Mouse (Mus musculus) lung, embryonic 16.5 days (tissue): Measurements from ENCODE around the gene Prss58. TPM values are rescaled to one million over a fixed set of nuclear protein-coding genes. Genes with fewer than 3 reads are reported as not detected.

ENCODE experiments used
- ATAC-seq: fragments of 200-750 bp; cut with Nextera tagmentation; 2 replicates; pipeline ENCODE4 v1.8.0; 2017; ENCODE audit warnings: low read depth, mild to moderate bottlenecking, moderate library complexity
- H3K27ac ChIP-seq: fragments of 300-500 bp; sonication (generic); 2 replicates; pipeline ENCODE4 v1.5.1; 2014; ENCODE audit warnings: mild to moderate bottlenecking, control low read depth, low read length
- H3K27me3 ChIP-seq: fragments of 300-500 bp; sonication (generic); 2 replicates; pipeline ENCODE4 v1.6.1; 2014; ENCODE audit warnings: low read depth, low read length, mixed read lengths; ENCODE audit not compliant: control insufficient read depth, insufficient read depth
- H3K36me3 ChIP-seq: fragments of 300-500 bp; sonication (generic); 2 replicates; pipeline ENCODE4 v1.6.1; 2014; ENCODE audit warnings: low read length; ENCODE audit not compliant: control insufficient read depth, insufficient read depth
- H3K4me1 ChIP-seq: fragments of 300-500 bp; sonication (generic); replicated peaks from 2 replicates; pipeline ENCODE4 v1.6.1; 2014; ENCODE audit warnings: low read length, mixed read lengths; ENCODE audit not compliant: control insufficient read depth, insufficient read depth
- H3K4me2 ChIP-seq: fragments of 300-500 bp; sonication (generic); 2 replicates; pipeline ENCODE4 v1.6.1; 2014; ENCODE audit warnings: low read depth, low read length, control low read depth
- H3K4me3 ChIP-seq: fragments of 300-500 bp; sonication (generic); 2 replicates; pipeline ENCODE4 v1.5.1; 2014; ENCODE audit warnings: mild to moderate bottlenecking, low read length, control low read depth
- H3K9ac ChIP-seq: fragments of 300-500 bp; sonication (generic); 2 replicates; pipeline ENCODE4 v1.6.1; 2014; ENCODE audit warnings: low read length, control low read depth
- H3K9me3 ChIP-seq: fragments of 300-500 bp; sonication (generic); 2 replicates; pipeline ENCODE4 v1.6.1; 2016; ENCODE audit warnings: low read length; ENCODE audit not compliant: control insufficient read depth
- WGBS: fragments of 180-500 bp; shearing (Covaris S2); extraction: QIAGEN DNeasy Blood & Tissue Kit; methylation state at CpG from one replicate; pipeline ENCODE4 v1.1.7; 2014; 5-methylcytosine and 5-hydroxymethylcytosine counted together
- polyA plus RNA-seq: library from polyadenylated mRNA; unstranded; fragments of >200 nt; fragmentation: Nextera tagmentation; extraction: Ambion mirVana; gene quantifications from 2 replicates; pipeline ENCODE4 v1.2.1, GENCODE M21; 2015

The Prss58 gene
- polyA plus RNA-seq, result not detected in 2 replicates

DNA sequence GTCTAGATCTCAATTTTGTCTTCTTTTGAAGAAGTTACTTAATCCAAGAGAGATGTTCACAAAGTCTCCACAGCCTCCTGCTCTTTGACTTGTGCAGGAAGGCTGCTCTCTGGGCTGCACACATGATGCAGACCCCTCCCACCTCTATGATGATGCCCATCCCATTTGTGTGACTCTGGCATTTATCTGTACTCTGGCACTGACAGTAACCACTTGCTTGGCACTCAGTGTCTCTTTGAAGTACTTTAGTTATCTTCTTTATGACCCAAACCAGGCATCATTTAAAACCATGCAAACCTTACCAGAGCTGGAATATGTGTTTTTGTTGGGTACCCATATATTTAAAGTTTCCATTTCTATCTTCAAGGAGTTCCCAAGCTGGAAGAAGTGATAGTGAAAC is at the start of gene Prss58:
Gene Prss58, minus strand, starts transcription at position 101 of the 400 bp plus-strand sequence.
- H3K36me3 ChIP-seq, result no peaks in the 10 kb centered on the region
- H3K9ac ChIP-seq, result no peak within 1 kb of the TSS
- H3K27me3 ChIP-seq, result no peaks in the 10 kb centered on the region
- ATAC-seq, result no peak
- H3K4me1 ChIP-seq, result no peaks in the 10 kb centered on the region
- H3K27ac ChIP-seq, result no peak within 1 kb of the TSS
- H3K9me3 ChIP-seq, result no peaks in the 10 kb centered on the region
- H3K4me3 ChIP-seq, result no peak within 1 kb of the TSS
- no peak within 1 kb of the TSS for H3K4me2 ChIP-seq

GRCm38 (mm10) chr6:40940457-40940856 is 40.3 kb upstream of the Prss58 start, which contains the start of gene 1700074P13Rik:
1700074P13Rik (minus strand) TSS chr6:40940557.
- 89% methylated on average over 10 of the region's 10 CpGs for WGBS
- Histone ChIP-seq H3K4me1 (no peaks in the 10 kb centered on the region), H3K27ac (no peak within 1 kb of the TSS), H3K36me3 (no peaks in the 10 kb centered on the region), H3K27me3 (no peaks in the 10 kb centered on the region), H3K4me2 (no peak within 1 kb of the TSS), H3K4me3 (no peak within 1 kb of the TSS), H3K9me3 (no peaks in the 10 kb centered on the region), H3K9ac (no peak within 1 kb of the TSS)
- ATAC-seq, result no peak

DNA sequence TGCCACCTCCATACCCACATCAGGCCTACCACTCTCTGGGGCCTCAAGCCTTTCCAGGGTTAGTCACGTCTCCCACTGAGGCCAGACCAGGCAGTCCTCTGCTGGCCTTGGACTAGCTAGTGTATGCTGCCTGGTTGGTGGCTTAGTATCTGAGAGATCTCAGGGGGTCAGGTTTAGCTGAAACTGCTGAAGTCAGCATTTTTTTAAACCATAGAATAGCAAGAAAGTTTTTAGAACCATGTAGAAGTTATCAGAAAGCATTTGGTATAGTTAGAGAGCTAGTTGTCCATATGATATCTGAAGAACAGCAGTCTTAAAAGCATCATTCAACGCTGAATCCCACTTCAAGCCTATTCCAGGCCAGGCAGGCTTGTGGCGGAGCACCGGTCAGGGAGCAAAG is 19.8 kb upstream of the Prss58 start:
- Histone ChIP-seq H3K4me2 (no peak overlapping the region), H3K9ac (no peak overlapping the region), H3K4me1 (no peaks in the 10 kb centered on the region), H3K27ac (no peak overlapping the region), H3K4me3 (no peak overlapping the region), H3K36me3 (no peaks in the 10 kb centered on the region), H3K9me3 (no peaks in the 10 kb centered on the region), H3K27me3 (no peaks in the 10 kb centered on the region)
- no peak for ATAC-seq
- 75% methylated on average over 4 of the region's 4 CpGs for WGBS

DNA sequence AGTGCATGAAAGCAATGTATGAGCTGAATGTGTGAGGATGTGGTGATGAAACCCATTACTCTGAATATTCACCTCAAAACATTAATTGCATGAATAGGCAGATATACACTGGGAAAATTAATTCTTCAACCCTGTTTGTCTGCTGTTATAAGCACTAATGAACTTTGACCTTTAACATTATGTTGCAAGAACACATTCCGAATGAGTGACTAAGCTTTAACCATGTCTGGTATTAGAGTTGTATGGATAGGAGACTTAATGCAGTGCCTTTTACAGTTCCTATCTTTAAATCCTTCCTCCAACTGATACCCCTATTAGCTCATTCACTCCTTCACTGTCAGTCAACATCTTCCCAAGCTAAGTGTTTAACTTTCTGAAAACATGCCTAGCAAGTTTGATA is 5.5 kb downstream of the Prss58 start:
- WGBS, result 66% methylated on average over 1 of the region's 1 CpGs
- H3K4me1 ChIP-seq, result no peaks in the 10 kb centered on the region
- H3K27ac ChIP-seq, result no peak overlapping the region
- H3K27me3 ChIP-seq, result no peaks in the 10 kb centered on the region
- no peaks in the 10 kb centered on the region for H3K9me3 ChIP-seq
- ATAC-seq, result no peak
- H3K36me3 ChIP-seq, result no peaks in the 10 kb centered on the region
- H3K4me3 ChIP-seq, result no peak overlapping the region
- H3K4me2 ChIP-seq, result no peak overlapping the region
- no peak overlapping the region for H3K9ac ChIP-seq

- Histone ChIP-seq H3K9ac (no peak overlapping the region), H3K4me2 (no peak overlapping the region), H3K27ac (no peak overlapping the region), H3K4me3 (no peak overlapping the region), H3K4me1 (no peaks in the 10 kb centered on the region), H3K27me3 (no peaks in the 10 kb centered on the region), H3K36me3 (no peaks in the 10 kb centered on the region), H3K9me3 (no peaks in the 10 kb centered on the region)
- WGBS, result 39% methylated on average over 7 of the region's 7 CpGs
- ATAC-seq, result no peak
These were observed 6.6 kb downstream of the Prss58 start for GRCm38 (mm10) chr6:40893577-40893976.

- Histone ChIP-seq H3K27ac (no peak overlapping the region), H3K4me3 (no peak overlapping the region), H3K4me1 (no peaks in the 10 kb centered on the region), H3K4me2 (no peak overlapping the region), H3K36me3 (no peaks in the 10 kb centered on the region), H3K9ac (no peak overlapping the region), H3K27me3 (no peaks in the 10 kb centered on the region), H3K9me3 (no peaks in the 10 kb centered on the region)
- 78% methylated on average over 4 of the region's 4 CpGs for WGBS
- ATAC-seq, result no peak
These were observed 8.4 kb downstream of the Prss58 start for GRCm38 (mm10) chr6:40891754-40892153.

GRCm38 (mm10) chr6:40890973-40891372 is 9.2 kb downstream of the Prss58 start:
- no peaks in the 10 kb centered on the region for H3K9me3 ChIP-seq
- no peak overlapping the region for H3K27ac ChIP-seq
- H3K36me3 ChIP-seq, result no peaks in the 10 kb centered on the region
- 50% methylated on average over 1 of the region's 1 CpGs for WGBS
- H3K4me1 ChIP-seq, result no peaks in the 10 kb centered on the region
- no peak for ATAC-seq
- H3K27me3 ChIP-seq, result no peaks in the 10 kb centered on the region
- no peak overlapping the region for H3K9ac ChIP-seq
- H3K4me3 ChIP-seq, result no peak overlapping the region
- no peak overlapping the region for H3K4me2 ChIP-seq

DNA sequence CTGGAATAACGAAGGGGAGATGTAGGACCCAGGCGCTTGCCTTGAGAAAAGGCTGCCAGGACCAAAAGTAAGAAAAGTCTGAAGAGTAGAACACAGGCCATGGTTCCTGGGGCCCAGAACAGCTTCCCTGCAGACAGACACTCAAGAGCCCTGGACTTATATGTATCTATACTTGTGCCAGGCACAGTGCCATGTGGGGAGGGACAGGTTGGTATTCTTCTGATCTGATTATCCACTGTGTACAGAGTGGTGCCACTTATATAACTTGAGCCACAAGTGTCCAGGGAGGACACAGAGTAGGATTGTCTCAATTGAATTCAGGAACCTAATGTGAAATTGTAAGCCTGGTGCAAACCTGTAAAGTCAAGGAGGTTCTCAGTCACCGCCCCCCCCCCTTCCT is 12.8 kb downstream of the Prss58 start, which contains the start of gene Moxd2:
Gene Moxd2, minus strand, starts transcription at position 101 of the 400 bp plus-strand sequence.
- 80% methylated on average over 3 of the region's 3 CpGs for WGBS

DNA sequence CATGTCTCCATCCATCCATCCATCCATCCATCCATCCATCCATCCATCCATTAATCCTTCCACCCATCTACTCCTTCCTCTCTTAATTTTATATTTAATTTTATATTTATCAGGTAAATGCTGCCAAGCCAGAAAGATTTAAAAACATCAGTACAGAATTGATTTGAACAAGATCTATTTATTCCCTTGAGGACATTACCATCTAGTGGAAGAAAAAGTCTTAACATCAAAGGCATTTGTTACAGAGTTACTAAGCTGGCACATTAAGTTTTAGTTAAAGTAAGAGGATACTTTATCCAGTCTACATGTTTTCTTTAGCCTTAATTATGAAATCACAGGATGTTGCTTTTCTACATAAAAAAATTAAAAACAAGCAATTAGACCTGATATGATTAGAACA is 54.9 kb downstream of the Prss58 start:
- no peak overlapping the region for H3K27ac ChIP-seq
- no peaks in the 10 kb centered on the region for H3K36me3 ChIP-seq
- H3K9me3 ChIP-seq, result no peaks in the 10 kb centered on the region
- no peak overlapping the region for H3K9ac ChIP-seq
- H3K4me3 ChIP-seq, result no peak overlapping the region
- no peaks in the 10 kb centered on the region for H3K4me1 ChIP-seq
- no peak for ATAC-seq
- H3K4me2 ChIP-seq, result no peak overlapping the region
- no peaks in the 10 kb centered on the region for H3K27me3 ChIP-seq

More for the DNA sequence above, 12.8 kb downstream of the Prss58 start, which contains the start of gene Moxd2:
- Histone ChIP-seq H3K27me3 (no peaks in the 10 kb centered on the region), H3K27ac (no peak within 1 kb of the TSS), H3K9ac (no peak within 1 kb of the TSS), H3K9me3 (no peaks in the 10 kb centered on the region), H3K36me3 (no peaks in the 10 kb centered on the region), H3K4me1 (no peaks in the 10 kb centered on the region), H3K4me2 (no peak within 1 kb of the TSS), H3K4me3 (no peak within 1 kb of the TSS)
- no peak for ATAC-seq
